Mouse (Mus musculus): Measurements from ENCODE around the gene Pde4b.

- no peak for TF ChIP-seq CTCF (IDR thresholded peaks at IDR 0.05)
- no peak for TF ChIP-seq EP300 (IDR thresholded peaks at IDR 0.05)
These were observed 404.3 kb downstream of the Pde4b start for GRCm38 (mm10) chr4:102491468-102492123.

All from lung, postnatal 0 days (tissue).